Mouse (Mus musculus) retina, adult 2 months (tissue): ENCODE measurements around the gene Ddx19a.
"Not testable (repeated sequence)": the region's sequence is repeated elsewhere in the genome, so short reads cannot be mapped to it uniquely, and the experiment has no call there.

Experiments
- DNase-seq: peaks from one replicate; pipeline ENCODE4 v3.0.0-alpha.2; 2012; ENCODE audit warnings: low read depth, low spot score

Gene Ddx19a

GRCm38 (mm10) chr8:110933272-110933671 is 64.3 kb downstream of the Ddx19a start:
- DNase-seq, result no peak

DNA sequence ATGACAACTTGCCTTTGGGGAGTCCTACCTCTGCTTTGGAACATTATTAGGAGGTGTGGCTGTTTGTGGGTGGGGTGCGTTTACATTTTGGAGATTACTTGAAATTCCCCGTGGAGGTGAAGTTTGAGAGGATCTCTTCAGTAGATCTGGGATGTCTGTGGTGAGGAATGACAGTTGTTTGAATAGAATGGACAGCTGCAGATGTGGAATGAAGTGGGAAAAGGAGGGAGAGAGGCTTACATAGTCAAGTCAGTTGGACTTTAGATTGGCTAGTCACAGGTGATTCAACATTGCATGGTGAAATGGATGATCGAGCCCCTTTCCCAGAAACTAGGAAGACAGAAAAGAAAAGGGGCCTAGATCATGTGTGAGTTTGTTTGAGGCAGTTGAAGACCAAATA is 65.2 kb downstream of the Ddx19a start:
- no peak for DNase-seq

DNA sequence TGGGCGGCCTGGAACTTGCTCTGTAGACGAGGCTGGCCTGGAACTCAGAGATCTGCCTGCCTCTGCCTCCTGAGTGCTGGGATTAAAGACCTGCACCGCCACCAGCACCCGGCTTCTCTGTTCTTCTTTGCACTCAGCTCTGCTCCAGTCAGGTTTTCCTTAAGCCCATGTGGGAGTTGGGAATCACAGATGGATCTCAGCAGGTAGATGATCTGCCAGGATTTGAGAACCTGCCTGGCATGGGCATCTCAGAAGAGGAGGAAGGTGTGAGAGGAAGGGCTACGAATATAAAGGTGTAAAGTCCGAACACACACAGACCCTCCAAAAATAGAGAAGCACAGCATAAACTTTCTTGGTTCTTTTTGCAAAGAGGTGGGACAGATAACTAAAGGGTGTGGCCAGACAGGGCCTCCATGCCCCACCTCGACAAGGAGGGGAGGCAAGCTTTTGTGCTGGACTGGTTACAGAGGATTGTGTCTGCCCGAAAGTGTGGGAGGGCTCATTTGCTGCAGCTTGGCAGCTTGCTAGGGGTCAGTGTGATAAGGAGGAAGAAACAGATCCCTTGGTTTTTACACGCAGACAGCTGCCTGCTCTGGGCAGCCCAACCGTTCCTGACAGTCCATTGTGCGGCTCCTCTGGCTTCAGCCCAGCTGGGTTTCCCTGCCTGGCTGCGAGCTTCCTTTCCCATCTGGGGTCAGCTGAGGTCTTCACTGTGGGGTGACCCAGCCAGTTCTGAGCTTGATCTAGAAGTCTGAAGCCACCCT is 66.2 kb downstream of the Ddx19a start:
- DNase-seq, result no peak

GRCm38 (mm10) chr8:110929672-110930071 is 67.9 kb downstream of the Ddx19a start:
- DNase-seq, result not testable (repeated sequence)

DNA sequence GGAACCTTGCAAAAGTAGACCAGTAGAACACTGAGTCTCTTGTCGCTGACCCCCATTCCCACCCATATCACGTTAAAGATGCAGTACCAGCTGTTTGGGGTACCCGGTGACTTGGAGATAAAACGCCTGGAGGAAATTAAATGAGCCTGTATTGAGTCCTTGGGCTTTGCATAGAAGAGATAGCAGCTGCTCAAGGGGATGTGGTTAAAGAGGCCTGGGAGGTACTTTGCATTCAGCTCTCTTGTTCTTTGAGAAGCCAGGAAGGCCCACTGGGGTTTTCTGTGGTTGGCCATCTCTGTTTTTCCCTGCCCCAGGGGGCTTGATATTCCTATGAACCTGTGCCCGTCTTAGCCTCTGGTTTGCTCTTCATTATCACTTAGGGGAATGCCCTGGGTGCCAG is 68.5 kb downstream of the Ddx19a start:
- no peak for DNase-seq

- DNase-seq, result no peak
These were observed 69.2 kb downstream of the Ddx19a start for GRCm38 (mm10) chr8:110928435-110928834.

DNA sequence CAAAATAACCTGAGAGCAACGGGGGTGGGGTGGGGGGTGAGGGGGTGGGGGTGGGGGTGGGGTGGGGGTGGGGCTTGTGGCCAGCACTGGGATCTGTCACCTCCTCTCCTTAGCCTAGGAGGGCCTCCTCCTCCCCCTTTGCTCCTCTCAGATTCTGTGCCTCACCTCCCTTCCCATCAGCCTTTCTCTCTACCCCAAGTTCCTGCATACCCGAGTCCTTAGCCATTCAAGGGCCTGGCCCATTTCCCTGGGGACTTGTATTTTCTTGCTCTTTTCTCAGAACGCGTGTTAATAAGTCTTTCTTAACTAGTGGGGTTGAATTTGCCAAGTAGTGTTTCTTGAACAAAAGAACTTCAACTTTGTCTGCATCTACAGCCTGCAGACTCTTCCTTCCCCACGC is 70.9 kb downstream of the Ddx19a start:
- DNase-seq, result no peak

DNA sequence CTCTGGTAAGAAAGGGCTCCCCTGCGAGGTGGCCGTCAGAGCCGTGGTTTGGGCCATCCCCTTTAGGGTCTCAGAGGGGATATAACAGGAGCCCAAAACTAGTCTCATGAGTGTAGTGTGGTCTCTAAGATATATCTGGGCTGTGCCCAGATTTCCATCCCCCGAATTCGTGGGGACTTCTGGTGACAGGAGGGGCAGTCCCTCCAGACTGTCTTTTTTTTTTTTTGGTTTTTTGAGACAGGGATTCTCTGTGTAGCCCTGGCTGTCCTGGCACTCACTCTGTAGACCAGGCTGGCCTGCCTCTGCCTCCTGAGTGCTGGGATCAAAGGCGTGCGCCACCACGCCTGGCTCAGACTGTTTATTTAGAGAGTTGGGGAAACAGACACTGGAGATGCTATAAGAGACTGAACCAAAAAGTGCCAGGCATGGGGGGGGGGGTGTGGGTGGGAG is 71.9 kb downstream of the Ddx19a start:
- DNase-seq, result no peak
